Mouse (Mus musculus) heart, adult 11 months (tissue): ENCODE results near the gene Mfap1a.

Experiments used
- DNase-seq: peaks from one replicate; pipeline ENCODE4 v3.0.0; 2022

The Mfap1a gene

GRCm38 (mm10) chr2:121505942-121506882 lies at the start of gene Mfap1a, which contains the start of gene Wdr76:
TSS of gene Mfap1a (minus strand) at chr2:121506665.
TSS of gene Wdr76 (plus strand) at chr2:121506723.
- DNase-seq = peak; percentile 99

- peak; percentile 98 for DNase-seq
Observed at GRCm38 (mm10) chr2:121551271-121551670, 44.8 kb upstream of the Mfap1a start.

GRCm38 (mm10) chr2:121549630-121550029 lies 43.2 kb upstream of the Mfap1a start:
- peak; percentile 98 for DNase-seq

- no peak for DNase-seq
Observed at GRCm38 (mm10) chr2:121544829-121545228, 38.4 kb upstream of the Mfap1a start.

GRCm38 (mm10) chr2:121525056-121525455 lies 18.6 kb upstream of the Mfap1a start:
- DNase-seq = peak; percentile 49

GRCm38 (mm10) chr2:121522830-121523229 lies 16.4 kb upstream of the Mfap1a start:
- DNase-seq = peak; percentile 14

GRCm38 (mm10) chr2:121522006-121522405 lies 15.5 kb upstream of the Mfap1a start:
- no peak for DNase-seq

GRCm38 (mm10) chr2:121518711-121519110 lies 12.2 kb upstream of the Mfap1a start:
- DNase-seq = peak; percentile 83

- peak; percentile 59 for DNase-seq
Observed at GRCm38 (mm10) chr2:121518106-121518505, 11.6 kb upstream of the Mfap1a start.

- DNase-seq = peak; percentile 50
Observed at GRCm38 (mm10) chr2:121514211-121514610, 7.7 kb upstream of the Mfap1a start.

- DNase-seq = peak; percentile 64
Observed at GRCm38 (mm10) chr2:121512991-121513765, 6.7 kb upstream of the Mfap1a start.

GRCm38 (mm10) chr2:121511401-121511800 lies 4.9 kb upstream of the Mfap1a start:
- DNase-seq = peak; percentile 54

- DNase-seq = peak; percentile 97
Observed at GRCm38 (mm10) chr2:121509584-121509983, 3.1 kb upstream of the Mfap1a start.

- DNase-seq = peak; percentile 78
Observed at GRCm38 (mm10) chr2:121507951-121508330, 1.5 kb upstream of the Mfap1a start.

GRCm38 (mm10) chr2:121507173-121507950 lies 897 bp upstream of the Mfap1a start:
- DNase-seq = peak; percentile 49

GRCm38 (mm10) chr2:121501550-121501949 lies 4.9 kb downstream of the Mfap1a start:
- DNase-seq = peak; percentile 25

GRCm38 (mm10) chr2:121484403-121484802 lies 22.1 kb downstream of the Mfap1a start:
- peak; percentile 37 for DNase-seq

GRCm38 (mm10) chr2:121483576-121483975 lies 22.9 kb downstream of the Mfap1a start:
- DNase-seq = peak; percentile 59

- DNase-seq = peak; percentile 84
Observed at GRCm38 (mm10) chr2:121480916-121481315, 25.5 kb downstream of the Mfap1a start.

- DNase-seq = peak; percentile 50
Observed at GRCm38 (mm10) chr2:121480498-121480897, 26.0 kb downstream of the Mfap1a start.

GRCm38 (mm10) chr2:121477491-121478266 lies 28.8 kb downstream of the Mfap1a start:
- peak; percentile 68 for DNase-seq

- peak; percentile 79 for DNase-seq
Observed at GRCm38 (mm10) chr2:121475306-121475705, 31.2 kb downstream of the Mfap1a start.
